Mouse (Mus musculus) testis, adult 2 months (tissue): Measurements from ENCODE around the gene Akap9.

Experiments used
- CTCF ChIP-seq: fragments of 200-500 bp; IDR thresholded peaks from 2 replicates; pipeline ENCODE4 v1.5.1; 2012; ENCODE audit warnings: low read depth, mild to moderate bottlenecking, inconsistent platforms, low read length, moderate library complexity; ENCODE audit not compliant: control insufficient read depth, insufficient read depth, insufficient replicate concordance
- POLR2A ChIP-seq: fragments of 200-500 bp; IDR thresholded peaks from 2 replicates; pipeline ENCODE4 v1.6.1; 2012; ENCODE audit warnings: low read depth, mild to moderate bottlenecking, inconsistent platforms, low read length, moderate library complexity; ENCODE audit not compliant: control insufficient read depth

- TF ChIP-seq CTCF (no peak), POLR2A (no peak)
These were observed 62.6 kb downstream of the Akap9 start for GRCm38 (mm10) chr5:3990499-3990898.
